Mouse (Mus musculus) heart, adult 8-10 months (tissue): Measurements from ENCODE around the gene 1700025G04Rik. TPM values are rescaled to one million over a fixed set of nuclear protein-coding genes. Genes with fewer than 3 reads are reported as not detected.
"Not testable (repeated sequence)": the region's sequence is repeated elsewhere in the genome, so short reads cannot be mapped to it uniquely, and the experiment has no call there.

Source experiments
- DNase-seq: peaks from one replicate; pipeline ENCODE4 v3.0.0; 2022; ENCODE audit warnings: low spot score
- total RNA-seq, 4 experiments: library from RNA; stranded (reverse); gene quantifications; 2 replicates each; pipeline ENCODE4 v1.2.4; 2022

Gene 1700025G04Rik
- total RNA-seq, 4 experiments from 2014 or later: 37.1 to 52.9 (median 46.2) TPM

- DNase-seq: no peak
These were observed 234.4 kb downstream of the 1700025G04Rik start for GRCm38 (mm10) chr1:151855561-151855960.

DNA sequence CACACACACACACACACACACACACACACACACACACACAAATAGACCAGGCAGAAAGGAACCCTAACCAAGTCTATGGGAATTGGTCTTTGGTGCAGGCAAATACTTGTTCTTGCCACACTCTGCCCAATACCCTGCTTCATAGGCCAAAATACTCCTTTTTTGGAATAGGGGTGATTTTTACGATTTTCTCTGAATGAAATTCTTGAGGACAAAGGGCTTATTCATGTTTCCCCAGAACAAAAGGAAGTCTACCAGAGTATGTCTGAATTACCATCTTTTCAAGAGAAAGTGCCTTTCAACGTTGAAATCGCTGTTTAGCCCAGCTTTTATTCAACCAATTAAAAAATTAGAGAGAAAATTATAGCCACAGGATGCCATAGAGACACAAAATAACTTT, 237.9 kb downstream of the 1700025G04Rik start:
- DNase-seq: no peak

GRCm38 (mm10) chr1:151851051-151851848, 238.7 kb downstream of the 1700025G04Rik start:
- DNase-seq: no peak

- DNase-seq: no peak
These were observed 239.8 kb downstream of the 1700025G04Rik start for GRCm38 (mm10) chr1:151849993-151850608.

GRCm38 (mm10) chr1:151848286-151848685, 241.6 kb downstream of the 1700025G04Rik start:
- no peak for DNase-seq

- no peak for DNase-seq
These were observed 243.8 kb downstream of the 1700025G04Rik start for GRCm38 (mm10) chr1:151845926-151846782.

GRCm38 (mm10) chr1:151845252-151845832, 244.6 kb downstream of the 1700025G04Rik start:
- no peak for DNase-seq

DNA sequence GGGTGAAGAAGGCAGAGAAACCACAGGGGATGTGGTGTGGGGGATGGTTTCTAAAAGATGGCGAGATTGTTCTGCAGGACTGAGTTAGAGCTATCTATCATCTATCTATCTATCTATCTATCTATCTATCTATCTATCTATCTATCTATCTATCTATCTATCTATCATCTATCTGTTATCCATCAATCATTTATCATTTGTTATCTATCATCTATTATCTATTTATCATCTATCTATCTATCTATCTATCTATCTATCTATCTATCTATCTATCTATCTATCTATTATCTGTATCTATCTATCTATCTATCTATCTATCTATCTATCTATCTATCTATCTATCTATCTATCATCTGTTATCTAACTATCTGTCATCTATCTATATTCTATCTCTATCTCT, 249.6 kb downstream of the 1700025G04Rik start:
- DNase-seq: not testable (repeated sequence)

DNA sequence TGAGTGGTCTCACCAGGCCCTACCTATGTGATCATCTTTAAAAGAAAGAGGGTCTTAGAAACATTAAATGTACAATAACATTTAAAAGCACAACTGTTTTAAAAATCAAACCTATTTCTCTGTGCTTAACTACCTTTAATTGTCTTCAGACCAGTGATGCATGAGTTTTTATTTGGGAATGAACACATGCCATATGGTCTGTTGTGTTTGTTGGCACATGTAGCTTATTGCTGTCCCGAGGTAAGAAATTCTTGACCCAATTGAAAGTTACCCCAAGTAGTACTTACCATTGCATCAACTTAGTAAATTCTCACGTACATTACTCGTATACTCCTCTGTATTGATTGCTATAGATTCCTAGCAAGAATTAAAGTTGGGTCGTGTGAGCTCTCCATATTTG, 254.7 kb downstream of the 1700025G04Rik start:
- DNase-seq: no peak

DNA sequence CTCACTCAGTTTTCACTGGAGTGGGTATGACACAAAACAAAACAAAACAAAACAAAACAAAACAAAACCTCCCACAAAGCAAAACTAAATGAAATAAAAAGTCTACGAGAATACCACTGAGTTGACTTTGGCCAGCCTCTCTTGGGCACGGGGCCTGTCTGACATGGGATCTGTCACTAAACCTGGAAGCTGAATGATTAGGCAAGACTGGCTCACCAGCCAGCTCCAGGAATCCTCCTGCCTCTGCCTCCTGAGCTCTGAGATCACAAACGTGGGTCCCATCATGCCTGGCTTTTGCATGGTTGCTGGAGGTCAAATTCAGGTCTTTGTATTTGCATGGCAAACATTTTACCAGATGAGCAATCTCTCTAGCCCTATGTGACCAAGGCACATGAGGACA, 258.1 kb downstream of the 1700025G04Rik start:
- DNase-seq: no peak

DNA sequence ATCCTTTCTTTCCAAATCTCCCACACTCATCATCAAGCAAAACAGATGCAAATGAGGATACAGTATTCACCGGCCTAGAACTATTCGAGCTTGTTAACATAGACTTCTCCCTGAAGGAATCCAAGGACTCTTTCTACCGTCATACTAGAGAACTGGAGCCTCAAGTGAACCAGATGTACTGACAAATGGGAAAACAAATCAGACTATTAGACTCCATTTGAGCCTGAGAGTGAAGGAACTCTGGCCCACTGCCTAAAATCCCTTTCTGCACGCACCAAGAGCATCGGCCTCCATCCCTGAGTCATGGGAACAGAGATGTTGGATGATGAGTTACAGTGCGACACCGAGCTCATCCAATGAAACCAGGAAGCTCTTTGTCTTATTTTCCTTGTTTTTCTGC, 264.9 kb downstream of the 1700025G04Rik start:
- no peak for DNase-seq

DNA sequence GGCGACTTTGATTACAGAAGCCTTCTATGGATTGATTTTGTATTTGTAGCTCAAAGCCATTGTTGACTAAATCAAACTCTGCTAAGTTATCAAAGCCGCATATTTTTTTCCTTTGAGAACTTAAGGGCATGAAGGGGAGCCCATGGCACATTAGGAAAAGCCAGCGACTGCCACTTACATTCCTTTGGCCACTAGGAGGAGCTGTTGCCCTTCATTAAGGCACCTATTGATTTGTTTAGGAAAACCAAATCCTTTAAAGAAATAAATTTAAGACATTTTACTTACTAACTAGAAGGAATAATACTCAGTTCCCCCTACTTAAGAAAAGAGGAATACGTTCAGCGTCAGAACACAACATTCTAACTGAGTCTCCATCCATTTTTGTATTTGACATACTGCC, 269.5 kb downstream of the 1700025G04Rik start:
- peak; percentile 81 for DNase-seq

DNA sequence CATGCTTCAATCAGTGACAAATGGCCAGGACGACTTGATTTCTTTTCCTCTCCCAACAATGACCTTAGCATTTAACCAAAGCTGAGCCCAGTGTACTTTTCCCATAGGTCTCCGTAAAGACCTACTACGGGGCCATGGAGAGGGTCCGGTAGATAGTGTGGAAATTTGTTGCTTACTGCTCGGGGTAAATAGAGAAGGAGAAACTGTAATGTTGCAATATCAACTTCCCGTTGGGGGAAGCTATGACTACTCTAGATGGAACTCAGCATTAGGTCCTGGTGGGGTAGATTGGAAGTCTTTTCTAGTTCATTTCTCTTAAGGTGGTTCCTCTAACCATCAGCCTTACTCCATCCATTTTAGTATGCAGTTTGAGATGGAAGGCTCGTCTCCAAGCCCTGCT, 270.7 kb downstream of the 1700025G04Rik start:
- no peak for DNase-seq

- no peak for DNase-seq
These were observed 273.9 kb downstream of the 1700025G04Rik start for GRCm38 (mm10) chr1:151816051-151816450.

DNA sequence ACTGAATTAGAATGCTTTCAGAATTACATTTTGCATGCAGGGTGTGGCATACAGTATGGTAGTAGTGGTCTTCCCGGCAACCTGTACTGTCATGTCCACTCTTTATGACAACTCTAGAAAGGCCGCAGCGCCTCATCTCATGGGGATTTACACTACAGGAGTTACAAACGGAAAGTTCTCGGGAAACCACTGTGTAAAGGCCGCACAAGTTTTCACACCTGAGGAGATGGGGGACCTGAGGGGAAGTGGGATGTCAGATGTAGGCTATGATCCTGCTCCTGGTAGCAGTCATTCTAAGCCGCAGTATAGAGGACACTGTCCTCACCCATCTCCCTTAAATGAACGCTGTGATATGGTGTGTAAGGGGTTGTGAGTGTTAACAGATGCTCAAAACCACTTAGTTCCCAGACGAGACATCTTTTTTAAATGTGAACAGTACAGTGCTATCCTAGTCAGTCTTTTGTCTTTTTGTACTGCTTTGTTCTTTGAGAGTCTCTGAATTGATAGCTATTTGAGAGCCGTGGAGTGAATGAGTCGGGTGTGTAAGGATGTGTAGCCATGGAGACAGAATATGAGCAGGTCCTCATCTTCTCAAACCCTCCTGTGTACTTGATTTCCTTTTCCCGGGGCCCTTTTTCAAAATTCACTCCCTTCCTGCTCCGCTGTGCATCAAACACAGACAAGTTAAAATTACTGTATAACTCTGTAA, 277.8 kb downstream of the 1700025G04Rik start:
- DNase-seq: no peak

- DNase-seq: no peak
These were observed 278.5 kb downstream of the 1700025G04Rik start for GRCm38 (mm10) chr1:151811456-151811855.

- no peak for DNase-seq
These were observed 279.1 kb downstream of the 1700025G04Rik start for GRCm38 (mm10) chr1:151810628-151811421.

DNA sequence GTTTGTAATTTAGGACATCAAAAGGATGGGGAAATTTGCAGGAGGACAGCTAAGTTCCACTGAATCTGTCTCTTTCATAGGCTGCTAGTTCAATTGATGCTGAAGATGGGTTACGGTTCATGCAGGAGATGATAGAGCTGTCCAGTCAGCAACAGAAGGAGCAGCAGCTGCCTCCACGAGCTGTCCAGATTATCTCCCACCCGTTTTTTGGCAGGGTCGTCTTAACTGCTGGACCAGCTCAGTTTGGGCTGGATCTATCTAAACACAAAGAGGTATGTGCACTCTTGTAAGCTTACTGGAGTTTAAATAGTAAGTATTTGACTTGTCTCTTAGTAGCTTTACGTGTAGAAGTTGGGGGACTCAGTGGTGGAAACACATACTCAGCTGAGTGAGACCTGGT, 282.6 kb downstream of the 1700025G04Rik start:
- DNase-seq: no peak

DNA sequence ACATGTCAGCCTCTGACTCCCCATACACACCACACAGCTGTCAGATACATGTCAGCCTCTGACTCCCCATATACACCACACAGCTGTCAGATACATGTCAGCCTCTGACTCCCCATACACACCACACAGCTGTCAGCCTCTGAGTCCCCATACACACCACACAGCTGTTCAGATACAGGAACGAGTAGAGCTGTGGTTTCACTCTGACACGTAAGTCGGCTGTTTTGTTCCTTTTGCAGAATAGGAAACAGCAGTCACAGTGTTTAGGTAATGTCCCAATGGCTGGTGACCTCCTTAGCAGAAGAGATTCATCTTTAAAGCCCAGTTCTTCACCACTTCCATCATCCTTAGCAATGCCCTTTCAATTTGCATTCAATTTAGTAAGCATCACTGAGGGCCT, 287.1 kb downstream of the 1700025G04Rik start:
- not testable (repeated sequence) for DNase-seq
